Mouse (Mus musculus) cerebellum, adult 2 months (tissue): ENCODE data around the gene Top3a.

Experiments
- CTCF ChIP-seq: fragments of 200-500 bp; IDR thresholded peaks from 2 replicates; pipeline ENCODE4 v1.5.1; 2011; ENCODE audit warnings: low read depth, mild to moderate bottlenecking, control low read depth, low read length, moderate library complexity, borderline replicate concordance; ENCODE audit not compliant: insufficient read depth
- POLR2A ChIP-seq: fragments of 200-500 bp; IDR thresholded peaks from 2 replicates; pipeline ENCODE4 v1.6.1; 2011; ENCODE audit warnings: low read length, control low read depth, borderline replicate concordance; ENCODE audit not compliant: insufficient read depth

DNA sequence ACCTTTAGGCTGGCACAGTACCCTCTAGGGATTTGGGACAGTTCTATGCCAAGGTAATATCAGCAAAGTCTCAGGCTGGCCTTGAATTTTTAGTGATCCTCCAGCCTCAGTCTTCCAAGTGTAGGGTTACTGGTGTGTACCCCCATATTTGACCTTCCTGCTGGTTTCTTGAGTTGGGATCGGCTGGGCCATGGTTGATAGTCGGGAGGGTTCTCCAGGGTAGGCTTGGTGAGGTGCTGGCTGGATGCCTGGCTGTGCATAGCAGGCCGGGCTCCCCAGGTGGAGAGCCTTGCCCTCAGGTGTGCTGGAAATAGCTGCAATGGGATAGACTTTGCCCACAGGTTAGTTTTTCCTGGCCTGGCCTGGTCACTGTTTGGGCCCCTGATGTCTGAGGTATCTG, 71.9 kb downstream of the Top3a start:
- TF ChIP-seq CTCF = no peak
- TF ChIP-seq POLR2A = no peak
